Mouse (Mus musculus): ENCODE data around the gene Exoc6b.

Gene Exoc6b

GRCm38 (mm10) chr6:84882663-84883517 lies 186.4 kb downstream of the Exoc6b start:
- DNase-seq (ENCODE audit: low spot score), result no peak

- DNase-seq (ENCODE audit: low spot score), result no peak
Observed at GRCm38 (mm10) chr6:84875869-84876268, 193.4 kb downstream of the Exoc6b start.

- DNase-seq (ENCODE audit: low spot score), result peak; percentile 14
Observed at GRCm38 (mm10) chr6:84867114-84867513, 202.2 kb downstream of the Exoc6b start.

- DNase-seq (ENCODE audit: low spot score), result no peak
Observed at GRCm38 (mm10) chr6:84864625-84865024, 204.7 kb downstream of the Exoc6b start.

- peak; percentile 8 for DNase-seq (ENCODE audit: low spot score)
Observed at GRCm38 (mm10) chr6:84863816-84864375, 205.4 kb downstream of the Exoc6b start.

- DNase-seq (ENCODE audit: low spot score), result peak; percentile 10
Observed at GRCm38 (mm10) chr6:84845665-84846064, 223.6 kb downstream of the Exoc6b start.

- no peak for DNase-seq (ENCODE audit: low spot score)
Observed at GRCm38 (mm10) chr6:84841138-84841537, 228.2 kb downstream of the Exoc6b start.

GRCm38 (mm10) chr6:84807546-84807945 lies 261.8 kb downstream of the Exoc6b start:
- DNase-seq (ENCODE audit: low spot score), result no peak

GRCm38 (mm10) chr6:84806132-84806730 lies 263.1 kb downstream of the Exoc6b start:
- DNase-seq (ENCODE audit: low spot score), result peak; percentile 37

- no peak for DNase-seq (ENCODE audit: low spot score)
Observed at GRCm38 (mm10) chr6:84798736-84799135, 270.6 kb downstream of the Exoc6b start.

GRCm38 (mm10) chr6:84783994-84784393 lies 285.3 kb downstream of the Exoc6b start:
- DNase-seq (ENCODE audit: low spot score), result no peak

GRCm38 (mm10) chr6:84779987-84780386 lies 289.3 kb downstream of the Exoc6b start:
- DNase-seq (ENCODE audit: low spot score), result no peak

GRCm38 (mm10) chr6:84778970-84779369 lies 290.3 kb downstream of the Exoc6b start:
- DNase-seq (ENCODE audit: low spot score), result no peak

GRCm38 (mm10) chr6:84775908-84776307 lies 293.4 kb downstream of the Exoc6b start:
- no peak for DNase-seq (ENCODE audit: low spot score)

GRCm38 (mm10) chr6:84755266-84755665 lies 314.0 kb downstream of the Exoc6b start:
- no peak for DNase-seq (ENCODE audit: low spot score)

GRCm38 (mm10) chr6:84752806-84753420 lies 316.4 kb downstream of the Exoc6b start:
- no peak for DNase-seq (ENCODE audit: low spot score)

- DNase-seq (ENCODE audit: low spot score), result no peak
Observed at GRCm38 (mm10) chr6:84751409-84751808, 317.9 kb downstream of the Exoc6b start.

GRCm38 (mm10) chr6:84746847-84747395 lies 322.4 kb downstream of the Exoc6b start:
- no peak for DNase-seq (ENCODE audit: low spot score)

GRCm38 (mm10) chr6:84746193-84746846 lies 323.0 kb downstream of the Exoc6b start:
- DNase-seq (ENCODE audit: low spot score), result no peak

GRCm38 (mm10) chr6:84745570-84745969 lies 323.7 kb downstream of the Exoc6b start:
- DNase-seq (ENCODE audit: low spot score), result no peak

GRCm38 (mm10) chr6:84742227-84742626 lies 327.1 kb downstream of the Exoc6b start:
- no peak for DNase-seq (ENCODE audit: low spot score)

- peak; percentile 73 for DNase-seq (ENCODE audit: low spot score)
Observed at GRCm38 (mm10) chr6:84736942-84737341, 332.4 kb downstream of the Exoc6b start.

Measured in adipocyte (in vitro differentiated cells).